Mouse (Mus musculus) right cerebral cortex, adult 18-20 months (tissue): ENCODE results near the gene Dusp10.

Experiments used
- DNase-seq: peaks from one replicate; pipeline ENCODE4 v3.0.0; 2022; ENCODE audit warnings: mixed read lengths

Gene Dusp10

DNA sequence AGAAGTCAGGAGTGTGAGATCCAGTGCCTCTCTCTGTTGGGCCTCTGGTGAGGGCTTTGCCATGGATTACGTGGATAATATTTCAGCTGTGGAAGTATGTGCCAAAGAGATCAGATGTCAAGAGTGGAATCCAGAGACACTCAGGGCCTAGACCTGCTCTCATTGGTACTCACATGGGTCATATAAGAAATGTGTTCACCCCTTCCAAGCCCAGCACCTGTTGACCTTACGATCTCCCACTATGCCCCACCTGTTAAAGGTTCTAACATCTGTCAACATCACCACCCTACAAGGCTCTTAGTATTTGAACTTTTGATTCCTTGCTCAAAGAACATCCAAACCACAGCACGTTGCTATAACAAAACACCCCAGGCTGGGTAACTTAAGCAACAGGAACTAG lies 46.7 kb downstream of the Dusp10 start:
- no peak for DNase-seq

DNA sequence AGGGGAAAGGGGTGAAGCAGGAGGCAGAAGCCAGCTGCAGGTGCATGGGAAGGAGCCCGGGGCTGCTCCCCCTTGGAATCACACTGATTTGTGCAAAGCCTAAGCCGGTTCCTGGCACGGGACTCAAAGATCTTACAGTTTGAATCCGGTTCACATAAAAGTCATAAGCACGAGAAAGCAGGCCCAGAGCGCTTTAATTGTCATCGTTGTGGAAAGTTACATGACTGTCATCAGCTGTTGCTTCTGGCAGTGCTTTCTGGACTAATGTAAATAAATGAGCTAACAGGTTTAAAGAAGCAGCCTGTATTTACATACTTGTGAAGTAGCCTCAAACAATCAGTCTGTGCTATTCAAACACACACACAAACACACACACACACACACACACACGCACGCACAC lies 47.3 kb downstream of the Dusp10 start:
- no peak for DNase-seq

- DNase-seq = no peak
Observed at GRCm38 (mm10) chr1:184060828-184061734, 48.0 kb downstream of the Dusp10 start.

DNA sequence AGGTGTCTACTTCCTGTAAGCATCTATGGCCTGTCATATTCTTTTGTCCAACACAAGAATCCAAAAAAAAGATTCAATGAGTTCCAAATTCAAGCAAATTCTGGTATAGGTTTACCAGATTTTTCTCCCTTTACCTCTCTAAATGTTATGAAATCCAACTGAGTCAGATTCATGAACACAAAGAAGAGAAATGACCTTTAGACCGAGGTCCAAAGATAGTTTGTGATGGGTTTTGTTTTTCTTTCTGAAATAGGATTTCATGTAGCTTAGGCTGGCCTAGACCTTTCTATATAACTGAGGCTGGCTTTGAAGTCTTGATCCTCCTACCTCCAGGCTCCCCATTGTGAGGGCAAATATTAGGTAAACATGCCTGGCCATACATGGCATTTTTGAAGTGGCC lies 48.8 kb downstream of the Dusp10 start:
- DNase-seq = no peak

DNA sequence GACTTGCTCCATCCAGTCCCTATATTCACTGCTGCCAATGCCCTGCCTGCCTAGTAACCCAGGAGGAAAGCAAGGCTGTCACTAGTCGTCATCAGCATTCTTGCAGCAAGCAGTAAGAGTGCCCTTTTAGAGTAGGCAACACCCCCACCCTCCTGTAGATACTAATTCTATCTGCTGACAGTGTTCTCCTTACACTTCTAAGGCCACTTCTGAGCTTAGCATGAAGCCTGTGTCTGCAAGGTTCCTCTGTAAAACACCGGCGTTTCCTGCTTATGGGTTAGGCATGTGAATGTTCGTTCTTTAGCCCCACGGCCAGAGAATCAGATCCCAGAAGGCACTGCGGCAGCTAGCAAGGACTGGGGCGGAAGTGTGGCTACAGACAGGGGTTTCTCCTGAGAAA lies 51.2 kb downstream of the Dusp10 start:
- DNase-seq = no peak

GRCm38 (mm10) chr1:184065589-184066361 lies 52.7 kb downstream of the Dusp10 start:
- peak; percentile 26 for DNase-seq

DNA sequence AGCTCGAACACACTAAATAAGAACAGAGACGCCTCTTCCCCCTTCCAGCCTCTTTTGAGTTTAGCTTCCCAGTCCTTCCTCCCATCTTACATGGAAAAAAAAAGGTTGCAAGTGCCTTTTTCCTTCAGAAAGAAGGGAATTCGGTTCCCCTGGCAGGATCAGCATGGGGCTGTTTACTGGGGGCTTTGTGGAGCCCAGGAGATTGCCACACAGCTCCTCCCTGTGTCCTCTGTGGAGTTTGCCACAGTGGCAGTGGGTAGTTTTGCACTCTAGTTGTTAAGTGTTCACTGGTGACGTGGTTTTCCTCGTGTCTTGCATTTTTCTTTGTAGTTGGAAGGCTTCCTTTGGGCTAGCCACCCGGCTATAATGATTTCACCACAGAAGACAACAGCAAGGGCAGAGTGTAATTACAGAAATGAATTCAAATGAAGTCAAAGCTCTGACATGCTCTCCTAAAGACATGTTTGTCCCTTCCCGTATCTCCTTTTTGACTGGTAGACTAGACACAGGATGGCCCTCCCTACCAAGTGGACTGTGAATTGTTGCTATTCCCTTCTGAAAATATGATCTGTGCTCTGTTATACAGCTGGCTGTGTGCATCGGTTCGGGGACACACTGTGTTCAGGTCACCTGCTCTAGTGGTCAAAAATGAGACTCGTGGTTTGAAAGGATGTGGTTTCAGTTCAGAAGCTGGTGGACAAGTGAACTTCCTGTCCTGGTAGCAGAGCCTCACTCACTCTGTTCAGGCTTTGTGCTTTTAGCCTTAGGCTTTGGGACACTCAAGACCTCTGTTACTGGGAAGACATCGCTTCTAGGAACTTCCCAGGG lies 53.6 kb downstream of the Dusp10 start:
- no peak for DNase-seq

- peak; percentile 22 for DNase-seq
Observed at GRCm38 (mm10) chr1:184067704-184068558, 54.8 kb downstream of the Dusp10 start.

DNA sequence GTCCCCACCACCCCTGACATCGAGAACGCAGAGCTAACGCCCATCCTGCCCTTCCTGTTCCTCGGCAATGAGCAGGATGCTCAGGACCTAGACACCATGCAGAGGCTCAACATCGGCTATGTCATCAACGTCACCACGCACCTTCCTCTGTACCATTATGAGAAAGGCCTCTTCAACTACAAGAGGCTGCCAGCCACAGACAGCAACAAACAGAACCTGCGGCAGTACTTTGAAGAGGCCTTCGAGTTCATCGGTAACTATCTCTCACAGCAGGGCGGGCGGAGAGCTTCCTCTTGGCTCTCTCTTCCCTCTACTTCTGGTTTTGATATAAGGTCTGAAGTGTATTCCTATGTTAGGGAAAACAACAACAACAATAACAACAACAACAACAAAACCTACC lies 55.9 kb downstream of the Dusp10 start:
- DNase-seq = no peak

GRCm38 (mm10) chr1:184076065-184076464 lies 63.0 kb downstream of the Dusp10 start:
- no peak for DNase-seq

GRCm38 (mm10) chr1:184076756-184077155 lies 63.7 kb downstream of the Dusp10 start:
- DNase-seq = no peak

GRCm38 (mm10) chr1:184079304-184079703 lies 66.2 kb downstream of the Dusp10 start:
- DNase-seq = no peak

DNA sequence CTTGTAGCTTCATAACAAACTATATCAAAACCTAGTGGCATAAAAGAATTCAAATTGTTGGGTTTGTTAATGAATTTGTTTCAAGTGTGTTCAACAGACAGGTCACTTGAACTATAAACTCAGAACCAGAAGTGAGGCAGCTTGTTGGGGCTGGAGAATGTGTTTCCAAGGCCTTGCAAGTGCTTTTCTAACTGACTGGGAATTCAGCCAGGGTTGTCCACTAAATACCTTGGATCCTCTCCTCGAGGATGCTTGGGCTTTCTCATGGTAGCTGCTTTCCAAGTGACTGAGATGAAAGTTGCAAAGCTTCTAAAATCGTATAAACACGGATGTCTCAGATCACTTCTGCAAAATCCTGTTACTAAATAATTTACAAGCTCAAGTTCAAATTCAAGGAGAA lies 69.6 kb downstream of the Dusp10 start:
- DNase-seq = no peak

DNA sequence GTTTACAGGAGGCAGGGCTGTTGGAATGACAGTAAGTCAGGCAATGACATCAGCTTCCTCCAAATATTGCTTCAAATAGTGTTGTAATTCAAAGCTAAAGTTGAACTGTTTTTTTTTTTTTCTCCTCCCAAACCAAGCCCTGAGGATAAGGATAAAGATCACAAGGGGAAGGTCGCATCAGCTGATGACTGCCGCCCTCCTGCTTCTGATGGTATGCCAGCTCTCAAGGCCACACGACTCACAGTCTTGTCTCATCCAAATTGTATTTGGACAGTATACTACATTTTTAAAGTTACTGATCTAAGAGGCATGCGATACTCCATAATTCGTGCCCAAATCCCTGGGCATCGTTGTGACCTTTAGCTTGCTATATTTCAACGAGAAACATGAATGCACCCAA lies 70.1 kb downstream of the Dusp10 start:
- no peak for DNase-seq

DNA sequence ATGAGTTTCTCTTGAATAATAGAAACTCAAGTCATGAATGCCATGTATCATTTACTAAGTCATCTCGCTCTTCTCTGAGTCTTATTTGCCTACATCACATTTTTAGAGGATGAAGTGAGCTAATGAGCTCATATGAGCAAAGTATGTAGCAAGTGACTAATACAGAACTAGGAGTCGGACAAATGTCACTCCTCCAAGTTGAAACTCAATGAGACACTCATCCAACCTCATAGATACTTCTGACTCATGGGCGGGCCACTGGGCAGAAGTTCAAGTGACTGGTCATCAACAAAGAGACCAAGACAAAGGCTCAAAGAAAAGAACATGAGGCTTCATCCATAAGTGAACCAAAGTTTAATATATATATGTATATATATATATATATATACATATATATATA lies 71.9 kb downstream of the Dusp10 start:
- no peak for DNase-seq

DNA sequence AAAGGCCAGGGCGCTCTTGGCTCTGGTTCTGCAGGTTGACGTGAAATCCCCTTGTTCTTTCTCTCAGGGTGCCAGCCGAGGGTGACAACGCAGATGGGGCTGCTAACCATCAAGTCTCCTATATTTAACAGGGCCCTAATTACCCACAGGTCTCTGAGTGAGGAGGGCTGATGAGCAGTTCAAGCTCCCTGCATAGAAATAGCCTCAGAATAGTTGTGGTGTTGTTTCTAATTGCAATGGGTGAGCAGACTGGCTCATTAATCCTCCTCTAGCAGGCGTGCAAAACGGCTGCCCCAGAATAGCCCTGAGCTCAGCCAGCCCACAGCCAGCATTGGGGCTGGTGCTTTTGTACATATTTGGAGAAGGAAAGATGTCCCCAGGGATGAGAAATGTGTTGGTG lies 77.4 kb downstream of the Dusp10 start:
- DNase-seq = no peak

DNA sequence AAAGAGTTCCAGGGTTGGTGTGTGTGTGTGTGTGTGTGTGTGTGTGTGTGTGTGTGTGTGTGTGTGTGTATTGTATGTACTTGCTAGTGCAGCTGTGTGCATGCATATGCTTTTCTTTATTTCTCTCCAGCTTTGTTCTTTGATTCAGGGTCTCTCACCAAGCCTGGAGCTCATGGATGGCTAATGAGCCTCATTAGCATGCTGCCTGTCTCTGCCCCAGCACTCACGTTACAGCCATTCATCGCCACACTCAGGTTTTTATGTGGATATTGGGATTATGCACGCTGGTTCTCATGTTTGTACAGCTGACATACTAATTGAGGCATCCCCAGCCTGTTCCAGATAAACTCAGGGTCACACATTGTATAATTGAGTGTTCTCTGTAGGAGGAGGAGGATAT lies 81.8 kb downstream of the Dusp10 start:
- DNase-seq = no peak

- DNase-seq = no peak
Observed at GRCm38 (mm10) chr1:184100414-184100813, 87.3 kb downstream of the Dusp10 start.

DNA sequence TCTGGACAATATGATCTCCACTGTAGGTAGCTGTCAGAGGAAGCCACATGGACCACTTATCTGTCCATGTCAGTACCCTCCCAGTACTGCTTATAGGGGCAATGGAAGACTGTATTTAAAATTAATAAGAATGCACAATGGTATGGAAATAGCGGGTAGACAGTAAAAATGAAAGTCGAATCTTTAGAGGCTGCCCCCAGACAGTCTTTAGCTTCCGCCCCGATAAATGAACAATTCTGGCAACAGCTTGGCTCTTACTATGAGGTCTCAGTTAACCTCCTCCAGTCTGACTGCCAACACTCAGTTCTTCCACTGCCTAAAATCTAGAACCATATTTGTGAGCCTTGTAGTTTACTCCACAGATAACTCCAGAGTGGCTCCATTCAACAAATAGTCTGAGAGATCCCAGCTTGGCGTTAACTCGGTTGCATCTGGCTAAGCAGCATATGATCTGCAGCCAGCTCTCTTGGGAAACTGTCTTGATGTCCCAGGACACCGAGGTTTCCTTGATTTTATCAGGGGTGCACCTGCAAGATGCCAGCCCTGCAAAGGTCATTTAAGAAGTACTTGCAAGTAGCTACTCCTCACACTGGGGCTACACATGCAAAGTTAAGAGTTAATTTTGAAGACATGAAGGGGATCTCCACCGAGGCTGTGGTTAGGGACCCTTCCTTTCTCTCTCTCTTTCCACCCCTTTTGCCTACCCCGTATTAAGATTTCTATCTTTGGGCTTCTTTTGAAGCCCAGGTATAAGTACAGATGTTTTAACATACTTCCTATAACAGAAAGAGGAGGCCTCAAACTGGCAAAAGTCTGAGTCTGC lies 88.0 kb downstream of the Dusp10 start:
- no peak for DNase-seq

GRCm38 (mm10) chr1:184101750-184102046 lies 88.6 kb downstream of the Dusp10 start:
- no peak for DNase-seq

GRCm38 (mm10) chr1:184106832-184107231 lies 93.7 kb downstream of the Dusp10 start:
- no peak for DNase-seq

- no peak for DNase-seq
Observed at GRCm38 (mm10) chr1:184107448-184107847, 94.3 kb downstream of the Dusp10 start.
